Mouse (Mus musculus) kidney, adult 2 months (tissue): ENCODE results near the gene Marc2. TPM values are rescaled to one million over a fixed set of nuclear protein-coding genes. Genes with fewer than 3 reads are reported as not detected.

Experiments
- DNase-seq: peaks from one replicate; pipeline ENCODE4 v3.0.0; 2021
- H3K27ac ChIP-seq: fragments of 200-500 bp; 2 replicates; pipeline ENCODE4 v1.5.1; 2012; ENCODE audit warnings: low read depth, low read length, control low read depth, inconsistent platforms; ENCODE audit not compliant: insufficient read depth
- H3K27me3 ChIP-seq: fragments of 200-500 bp; replicated peaks from 2 replicates; pipeline ENCODE4 v1.6.1; 2012; ENCODE audit warnings: mild to moderate bottlenecking, moderate library complexity, low read length, inconsistent platforms; ENCODE audit not compliant: control insufficient read depth, insufficient read depth
- H3K36me3 ChIP-seq: fragments of 200-500 bp; 2 replicates; pipeline ENCODE4 v1.6.1; 2012; ENCODE audit warnings: mild to moderate bottlenecking, moderate library complexity, low read length, inconsistent platforms; ENCODE audit not compliant: control insufficient read depth, insufficient read depth
- H3K4me1 ChIP-seq: fragments of 200-500 bp; 2 replicates; pipeline ENCODE4 v1.6.1; 2011; ENCODE audit warnings: low read length; ENCODE audit not compliant: control insufficient read depth, insufficient read depth
- H3K4me3 ChIP-seq: fragments of 200-500 bp; 2 replicates; pipeline ENCODE4 v1.5.1; 2011; ENCODE audit warnings: mild to moderate bottlenecking, low read depth, low read length, control low read depth; ENCODE audit not compliant: insufficient read depth
- CTCF ChIP-seq: fragments of 200-500 bp; conservative IDR thresholded peaks from 2 replicates; pipeline ENCODE4 v1.5.1; 2011; ENCODE audit warnings: low read depth, mild to moderate bottlenecking, control low read depth, low read length, moderate library complexity, mixed read lengths; ENCODE audit not compliant: insufficient read depth, insufficient read length
- POLR2A ChIP-seq: fragments of 200-500 bp; IDR thresholded peaks from one replicate; pipeline ENCODE4 v1.6.1; 2011; ENCODE audit warnings: low read depth, low read length, control low read depth
- WGBS: fragments of 180-500 bp; shearing (Covaris S2); methylation state at CpG from one replicate; pipeline ENCODE4 v1.1.7; 2018; 5-methylcytosine and 5-hydroxymethylcytosine counted together
- polyA plus RNA-seq: library from polyadenylated mRNA; depleted of rRNA; stranded (reverse); fragments of >200 nt; gene quantifications from 2 replicates; pipeline ENCODE4 v1.2.3, GENCODE M21; 2012; rRNA removed

The Marc2 gene
- polyA plus RNA-seq, 1 experiment, result 403 TPM

GRCm38 (mm10) chr1:184763866-184764265 is 82.4 kb downstream of the Marc2 start:
- Histone ChIP-seq H3K27ac (no peak overlapping the region), H3K4me1 (no peaks in the 10 kb centered on the region), H3K36me3 (no peaks in the 10 kb centered on the region), H3K4me3 (no peak overlapping the region), H3K27me3 (no peaks in the 10 kb centered on the region; the same call in 1 of the 2 replicates)
- TF ChIP-seq POLR2A, result no peak
- no peak for TF ChIP-seq CTCF
- 44% methylated on average over 3 of the region's 3 CpGs for WGBS
- no peak for DNase-seq

Other genes with a start within 250 kb of the Marc2 start
- 7.4 and 8.1 TPM in 2 replicates for gene Hlx, start 113.8 kb downstream of the Marc2 start, polyA plus RNA-seq
- 1.0 and 2.1 TPM in 2 replicates for gene Marc1, start 35.1 kb downstream of the Marc2 start, polyA plus RNA-seq
- gene C130074G19Rik, start 36.8 kb upstream of the Marc2 start, polyA plus RNA-seq, result 83.3 and 113 TPM in 2 replicates
- 2.2 and 2.6 TPM in 2 replicates for gene Mark1, start 153.1 kb upstream of the Marc2 start, polyA plus RNA-seq